Mouse (Mus musculus) liver, embryonic 16.5 days (tissue): ENCODE results near the gene Ints14. TPM values are rescaled to one million over a fixed set of nuclear protein-coding genes. Genes with fewer than 3 reads are reported as not detected.

Source experiments
- ATAC-seq: fragments of 200-750 bp; cut with Nextera tagmentation; 2 replicates; pipeline ENCODE4 v1.8.0; 2017; ENCODE audit warnings: low read depth, mild to moderate bottlenecking, moderate number of reproducible peaks, moderate library complexity
- H3K27ac ChIP-seq: fragments of 300-500 bp; sonication (generic); 2 replicates; pipeline ENCODE4 v1.5.1; 2014; ENCODE audit warnings: mild to moderate bottlenecking, low read length
- H3K27me3 ChIP-seq: fragments of 300-500 bp; sonication (generic); 2 replicates; pipeline ENCODE4 v1.6.1; 2014; ENCODE audit warnings: low read depth, low read length, mixed read lengths; ENCODE audit not compliant: control insufficient read depth, insufficient read depth
- H3K36me3 ChIP-seq: fragments of 300-500 bp; sonication (generic); 2 replicates; pipeline ENCODE4 v1.6.1; 2014; ENCODE audit warnings: mild to moderate bottlenecking; ENCODE audit not compliant: control insufficient read depth, insufficient read depth
- H3K4me1 ChIP-seq: fragments of 300-500 bp; sonication (generic); 2 replicates; pipeline ENCODE4 v1.6.1; 2014; ENCODE audit warnings: low read depth, low read length, mixed read lengths; ENCODE audit not compliant: control insufficient read depth
- H3K4me2 ChIP-seq: fragments of 300-500 bp; sonication (generic); 2 replicates; pipeline ENCODE4 v1.6.1; 2014; ENCODE audit warnings: low read depth, low read length, mixed read lengths
- H3K4me3 ChIP-seq: fragments of 300-500 bp; sonication (generic); 2 replicates; pipeline ENCODE4 v1.5.1; 2014; ENCODE audit warnings: low read depth, mild to moderate bottlenecking, low read length
- H3K9ac ChIP-seq: fragments of 300-500 bp; sonication (generic); 2 replicates; pipeline ENCODE4 v1.6.1; 2014; ENCODE audit warnings: low read depth, low read length
- H3K9me3 ChIP-seq: fragments of 300-500 bp; sonication (generic); replicated peaks from 2 replicates; pipeline ENCODE4 v1.6.1; 2016; ENCODE audit warnings: low read length; ENCODE audit not compliant: control insufficient read depth
- WGBS: fragments of 180-500 bp; shearing (Covaris S2); extraction: QIAGEN DNeasy Blood & Tissue Kit; methylation state at CpG from one replicate; pipeline ENCODE4 v1.1.7; 2014; ENCODE audit not compliant: insufficient replicate concordance; 5-methylcytosine and 5-hydroxymethylcytosine counted together
- polyA plus RNA-seq: library from polyadenylated mRNA; unstranded; fragments of >200 nt; fragmentation: Nextera tagmentation; extraction: Ambion mirVana; gene quantifications from 2 replicates; pipeline ENCODE4 v1.2.1, GENCODE M21; 2015

Gene Ints14
- 19.1 and 20.9 TPM in 2 replicates for polyA plus RNA-seq

- Histone ChIP-seq H3K4me2 (peak within 1 kb of the TSS; percentile 71), H3K36me3 (peaks cover 9% of the 10 kb centered on the region), H3K4me1 (peaks cover 19% of the 10 kb centered on the region), H3K9me3 (no peaks in the 10 kb centered on the region), H3K4me3 (peak within 1 kb of the TSS; percentile 81), H3K9ac (peak within 1 kb of the TSS; percentile 93), H3K27me3 (no peaks in the 10 kb centered on the region), H3K27ac (peak within 1 kb of the TSS; percentile 87)
- ATAC-seq: peak; percentile 97
- 9% methylated on average over 29 of the region's 29 CpGs for WGBS
Measured at GRCm38 (mm10) chr9:64960117-64960977, at the start of gene Ints14. Gene Ints14, plus strand, starts transcription at chr9:64960905.

DNA sequence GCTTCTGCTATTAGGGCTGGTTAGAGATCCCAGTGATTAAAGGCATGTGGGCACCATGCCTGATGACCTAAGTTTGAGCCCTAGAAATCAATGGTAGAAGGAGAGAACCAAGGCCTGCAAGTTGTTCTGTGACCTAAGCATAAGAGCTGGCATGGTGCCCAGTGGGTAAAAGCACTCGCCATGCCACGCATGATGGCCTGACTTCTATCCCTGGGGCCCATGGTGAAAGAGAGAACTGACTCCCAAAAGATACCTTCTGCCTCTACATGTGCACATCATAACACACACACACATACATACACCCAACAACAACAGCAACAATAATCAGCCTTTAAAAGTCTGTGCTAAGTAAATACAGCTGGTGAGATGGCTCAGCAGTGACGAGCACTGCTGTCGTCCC lies 47.3 kb upstream of the Ints14 start:
- 0 out of 2 replicates have a peak overlapping the region, but pooled peaks have one; percentile 27 for H3K27ac ChIP-seq
- H3K36me3 ChIP-seq: peaks cover 66% of the 10 kb centered on the region
- H3K9me3 ChIP-seq: no peaks in the 10 kb centered on the region
- WGBS: 92% methylated on average over 4 of the region's 4 CpGs
- H3K4me3 ChIP-seq: no peak overlapping the region
- no peaks in the 10 kb centered on the region for H3K4me1 ChIP-seq
- H3K9ac ChIP-seq: no peak overlapping the region
- no peak overlapping the region for H3K4me2 ChIP-seq
- no peaks in the 10 kb centered on the region for H3K27me3 ChIP-seq
- ATAC-seq: no peak

- 94% methylated on average over 2 of the region's 2 CpGs for WGBS
- peak; percentile 52; the same call in 1 of the 2 replicates for ATAC-seq
- Histone ChIP-seq H3K9ac (no peak overlapping the region), H3K36me3 (peaks cover 71% of the 10 kb centered on the region), H3K4me3 (no peak overlapping the region), H3K4me2 (no peak overlapping the region), H3K27me3 (no peaks in the 10 kb centered on the region), H3K4me1 (no peaks in the 10 kb centered on the region), H3K9me3 (no peaks in the 10 kb centered on the region), H3K27ac (0 out of 2 replicates have a peak overlapping the region, but pooled peaks have one; percentile 27)
Measured at GRCm38 (mm10) chr9:64913973-64914372, 46.7 kb upstream of the Ints14 start.

GRCm38 (mm10) chr9:64914629-64915028 lies 46.1 kb upstream of the Ints14 start:
- no peak overlapping the region for H3K4me3 ChIP-seq
- H3K9me3 ChIP-seq: no peaks in the 10 kb centered on the region
- ATAC-seq: no peak
- H3K36me3 ChIP-seq: peaks cover 69% of the 10 kb centered on the region
- WGBS: 52% methylated on average over 4 of the region's 4 CpGs
- H3K27me3 ChIP-seq: no peaks in the 10 kb centered on the region
- H3K4me2 ChIP-seq: no peak overlapping the region
- no peak overlapping the region for H3K9ac ChIP-seq
- H3K27ac ChIP-seq: no peak overlapping the region
- no peaks in the 10 kb centered on the region for H3K4me1 ChIP-seq

- peak overlapping the region; percentile 36 for H3K4me3 ChIP-seq
- WGBS: 48% methylated on average over 16 of the region's 16 CpGs
- H3K4me2 ChIP-seq: peak overlapping the region; percentile 39
- H3K4me1 ChIP-seq: no peaks in the 10 kb centered on the region
- H3K27me3 ChIP-seq: no peaks in the 10 kb centered on the region
- peak; percentile 50; the same call in 1 of the 2 replicates for ATAC-seq
- H3K9me3 ChIP-seq: no peaks in the 10 kb centered on the region
- peaks cover 54% of the 10 kb centered on the region for H3K36me3 ChIP-seq
- H3K27ac ChIP-seq: no peak overlapping the region
- 0 out of 2 replicates have a peak overlapping the region, but pooled peaks have one; percentile 1 for H3K9ac ChIP-seq
Measured at GRCm38 (mm10) chr9:64918560-64918959, 42.1 kb upstream of the Ints14 start.

GRCm38 (mm10) chr9:64925771-64926170 lies 34.9 kb upstream of the Ints14 start:
- no peak for ATAC-seq
- H3K9ac ChIP-seq: no peak overlapping the region
- H3K4me3 ChIP-seq: no peak overlapping the region
- WGBS: 54% methylated on average over 5 of the region's 5 CpGs
- no peak overlapping the region for H3K27ac ChIP-seq
- H3K4me2 ChIP-seq: no peak overlapping the region
- no peaks in the 10 kb centered on the region for H3K27me3 ChIP-seq
- peaks cover 16% of the 10 kb centered on the region for H3K36me3 ChIP-seq
- no peaks in the 10 kb centered on the region for H3K9me3 ChIP-seq
- H3K4me1 ChIP-seq: no peaks in the 10 kb centered on the region; the same call in 1 of the 2 replicates

GRCm38 (mm10) chr9:64926201-64926991 lies 34.3 kb upstream of the Ints14 start:
- no peaks in the 10 kb centered on the region for H3K27me3 ChIP-seq
- H3K36me3 ChIP-seq: peaks cover 11% of the 10 kb centered on the region
- no peaks in the 10 kb centered on the region for H3K9me3 ChIP-seq
- no peak overlapping the region for H3K4me2 ChIP-seq
- peak; percentile 37; the same call in 1 of the 2 replicates for ATAC-seq
- no peaks in the 10 kb centered on the region; the same call in 1 of the 2 replicates for H3K4me1 ChIP-seq
- H3K27ac ChIP-seq: no peak overlapping the region
- no peak overlapping the region for H3K9ac ChIP-seq
- 66% methylated on average over 8 of the region's 8 CpGs for WGBS
- H3K4me3 ChIP-seq: no peak overlapping the region

GRCm38 (mm10) chr9:64930256-64930655 lies 30.4 kb upstream of the Ints14 start:
- Histone ChIP-seq H3K27ac (no peak overlapping the region), H3K9ac (no peak overlapping the region), H3K36me3 (no peaks in the 10 kb centered on the region), H3K4me1 (peaks cover 35% of the 10 kb centered on the region), H3K27me3 (no peaks in the 10 kb centered on the region), H3K4me3 (no peak overlapping the region), H3K4me2 (no peak overlapping the region), H3K9me3 (no peaks in the 10 kb centered on the region)
- 59% methylated on average over 4 of the region's 4 CpGs for WGBS
- ATAC-seq: no peak
